Mouse (Mus musculus): ENCODE data around the gene Dffb.
"Not testable (repeated sequence)": the region's sequence is repeated elsewhere in the genome, so short reads cannot be mapped to it uniquely, and the experiment has no call there.

The Dffb gene

DNA sequence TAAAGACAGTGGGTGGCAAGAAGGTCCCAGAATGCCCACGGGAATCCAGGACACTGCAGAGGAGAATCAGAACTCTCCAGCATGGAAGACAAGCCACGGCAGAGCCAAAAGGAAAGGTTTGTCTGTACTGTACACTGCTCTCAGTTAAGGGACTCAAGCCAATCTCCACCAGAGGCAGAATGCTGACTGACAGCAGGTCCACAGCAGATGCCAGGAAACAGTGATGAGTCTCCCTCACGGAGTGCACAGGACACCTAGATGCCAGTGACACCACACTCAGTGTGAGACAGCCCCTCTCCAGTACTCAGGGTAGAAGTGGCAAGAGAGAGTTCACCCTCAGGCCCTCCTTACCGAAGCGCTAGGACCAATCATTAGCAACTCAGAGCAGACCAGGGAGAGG lies 8.3 kb downstream of the Dffb start:
- DNase-seq (ENCODE audit: low spot score), result no peak

DNA sequence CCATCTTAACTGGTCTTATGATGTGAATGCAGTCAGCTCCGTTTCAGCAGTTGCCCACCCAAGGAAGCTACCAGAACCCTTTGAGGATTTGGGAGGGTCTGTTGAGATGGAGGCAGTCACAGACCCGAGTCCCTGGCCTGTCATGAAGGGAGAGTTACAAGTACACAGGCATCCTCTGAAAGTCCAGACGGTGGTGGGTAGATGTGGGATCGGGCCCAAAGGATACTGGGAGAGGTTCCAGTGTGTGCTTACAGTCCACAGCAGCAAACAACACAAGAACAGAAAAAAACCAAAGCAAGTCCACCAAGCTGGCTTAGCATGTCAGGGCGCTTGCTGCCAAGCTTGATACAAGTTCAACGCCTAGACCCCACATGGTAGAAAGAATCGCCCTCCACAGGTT lies 12.3 kb downstream of the Dffb start:
- peak; percentile 62 for DNase-seq (ENCODE audit: low spot score)

DNA sequence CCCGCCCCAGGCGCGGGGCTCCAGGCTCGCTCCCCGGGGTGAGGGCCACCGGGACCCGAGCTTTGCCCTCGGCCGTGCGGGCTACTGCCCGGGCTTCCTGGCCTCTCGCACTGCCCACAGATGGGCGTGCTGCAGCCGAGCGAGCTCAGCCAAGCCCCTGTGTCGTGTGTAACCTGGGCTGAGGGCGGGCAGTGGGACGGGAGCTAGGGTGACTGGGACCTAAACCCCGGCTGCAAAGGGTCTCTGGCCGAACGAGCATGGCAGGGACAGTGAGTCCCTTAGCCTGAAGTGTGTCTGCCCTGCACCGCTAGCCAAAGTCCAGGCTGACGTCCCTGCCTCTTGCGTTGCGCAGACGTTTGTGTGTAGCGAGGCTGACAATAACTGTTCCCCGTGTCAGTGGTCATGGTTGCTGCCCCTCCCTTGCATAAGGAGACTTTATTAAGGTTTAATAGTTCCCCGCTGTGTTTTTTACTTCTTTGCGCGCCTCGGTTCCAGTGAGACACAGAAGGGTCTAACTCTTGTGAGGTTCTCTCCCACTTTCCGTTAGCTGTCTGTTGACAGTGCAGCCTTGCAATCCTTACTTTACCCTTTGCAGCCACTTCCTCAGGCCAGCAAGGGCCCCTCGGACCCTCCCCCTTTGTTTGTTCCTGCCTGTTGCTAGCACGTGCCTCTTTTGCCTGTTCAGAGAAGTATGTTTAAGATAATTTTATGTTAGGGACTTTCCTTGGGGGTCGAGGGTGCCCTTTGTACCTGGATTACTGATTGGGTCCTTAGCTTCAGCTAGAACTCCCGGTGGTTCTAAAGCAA lies 17.3 kb downstream of the Dffb start:
- no peak for DNase-seq (ENCODE audit: low spot score)

DNA sequence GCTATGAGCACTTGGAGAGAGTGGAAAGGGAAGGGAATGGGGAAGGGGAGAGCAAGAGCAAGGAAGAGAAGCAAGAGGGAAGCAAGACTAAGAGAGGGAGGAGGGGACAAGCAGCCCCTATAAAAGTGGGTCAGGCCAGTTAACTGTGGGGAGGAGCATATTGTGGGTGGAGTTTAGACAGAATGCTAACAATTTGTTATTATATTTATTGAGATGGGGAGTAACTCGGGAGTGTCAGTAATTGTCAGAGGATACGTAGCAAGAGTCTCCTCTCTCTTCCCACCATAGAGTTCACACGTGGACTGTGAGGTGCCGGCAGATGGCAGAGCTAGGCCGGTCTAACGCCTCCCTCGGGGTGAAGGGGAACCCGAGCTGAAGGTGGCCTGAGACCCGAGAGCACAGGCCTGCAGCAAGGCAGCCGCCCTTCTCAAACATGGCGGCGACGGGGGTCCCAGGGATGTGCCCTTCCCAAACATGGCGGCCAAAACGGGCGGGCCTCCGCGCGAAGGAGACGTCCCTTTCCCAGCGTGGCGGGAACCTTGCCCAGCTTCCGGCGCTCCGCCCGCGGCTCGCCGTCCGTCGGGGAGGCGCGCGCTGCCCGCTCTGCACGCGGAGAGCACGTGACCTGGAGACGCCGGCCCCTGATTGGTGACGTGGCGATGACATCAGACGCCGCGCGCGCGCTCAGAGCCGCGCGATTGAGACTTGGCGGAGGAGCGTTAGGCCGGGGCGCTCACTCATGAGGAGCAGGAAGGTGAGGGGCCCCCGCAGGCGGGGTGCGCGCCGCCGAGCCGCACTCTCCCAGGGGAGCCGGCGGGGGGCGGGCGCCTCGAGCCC lies 18.1 kb downstream of the Dffb start, which contains the start of gene A430005L14Rik:
TSS of gene A430005L14Rik (plus strand) at position 669 of the 837 bp plus-strand sequence.
- peak; percentile 98 for DNase-seq (ENCODE audit: low spot score)

DNA sequence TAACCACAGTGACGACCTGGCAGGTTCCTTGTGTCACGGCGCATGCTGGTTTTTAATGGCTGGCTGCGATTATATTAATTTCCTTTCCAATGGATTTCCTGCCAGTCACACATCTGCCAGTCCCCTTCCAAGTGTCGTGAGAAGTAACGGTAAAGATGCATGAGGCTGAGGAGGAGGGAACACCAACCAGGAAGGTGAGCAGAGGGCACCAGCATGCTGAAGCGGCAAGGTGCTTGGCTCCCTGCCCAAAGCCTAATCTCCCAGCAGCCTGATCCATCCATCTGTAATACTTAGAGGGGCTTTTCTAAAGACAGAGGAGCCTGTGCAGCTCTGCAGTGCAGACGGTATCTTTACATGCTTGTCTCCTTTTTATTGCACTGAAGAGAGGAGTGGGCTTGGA lies 19.3 kb downstream of the Dffb start:
- no peak for DNase-seq (ENCODE audit: low spot score)

DNA sequence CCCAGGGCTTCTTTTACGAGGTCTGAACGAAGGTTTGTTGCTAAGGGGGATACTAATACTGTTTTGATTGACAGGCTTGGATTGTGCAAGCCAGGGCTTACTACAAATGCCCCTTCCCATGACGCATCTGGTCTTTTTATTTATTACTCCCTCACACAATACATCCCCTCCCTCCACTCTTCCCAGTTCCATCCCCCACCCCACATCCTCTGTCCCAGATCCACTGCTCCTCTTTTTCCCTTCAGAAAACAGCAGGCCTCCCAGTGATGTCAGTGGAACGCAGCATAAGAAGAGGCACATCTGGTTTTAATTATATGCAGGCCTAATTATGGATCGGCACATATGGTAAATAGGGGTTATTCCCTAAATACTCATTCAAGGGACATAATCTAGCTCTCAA lies 23.2 kb downstream of the Dffb start:
- DNase-seq (ENCODE audit: low spot score), result no peak

DNA sequence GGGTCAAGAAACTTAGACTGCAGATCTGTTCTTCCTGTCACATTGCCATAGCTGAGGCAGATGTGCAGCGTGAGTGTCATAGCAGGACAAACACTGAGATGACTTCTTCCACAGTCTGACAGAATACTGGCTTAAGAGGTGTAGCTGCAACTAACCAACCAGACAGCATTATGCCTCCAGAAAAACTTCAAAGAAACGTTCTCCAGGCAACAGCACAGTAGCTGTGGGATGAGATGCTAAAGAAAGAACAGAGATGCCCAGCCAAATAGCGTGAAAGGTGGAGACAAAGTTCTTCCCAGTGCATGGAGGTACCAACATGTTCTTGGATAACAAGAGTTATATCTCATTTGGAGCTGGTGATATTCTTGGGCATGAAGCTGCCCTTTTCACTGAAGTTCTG lies 23.8 kb downstream of the Dffb start:
- DNase-seq (ENCODE audit: low spot score), result no peak

DNA sequence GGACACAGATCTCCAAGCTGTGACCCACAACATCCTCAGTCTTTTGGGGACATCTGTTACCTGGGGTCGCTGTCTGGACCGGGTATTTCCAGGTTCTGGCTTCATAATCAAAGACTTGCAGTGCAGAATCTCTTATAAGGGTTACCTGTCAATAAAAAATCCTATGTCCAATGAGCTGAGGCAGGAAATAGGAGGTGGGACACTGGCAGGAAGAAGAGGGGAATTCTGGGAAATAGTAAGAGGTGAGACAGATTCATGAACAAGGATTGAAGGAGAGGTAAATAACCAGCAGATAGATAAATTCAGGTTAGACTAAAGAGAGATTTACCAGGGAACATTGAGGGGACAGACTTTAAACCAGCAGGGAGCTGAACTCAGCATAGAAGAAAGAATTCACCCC lies 24.6 kb downstream of the Dffb start:
- no peak for DNase-seq (ENCODE audit: low spot score)

DNA sequence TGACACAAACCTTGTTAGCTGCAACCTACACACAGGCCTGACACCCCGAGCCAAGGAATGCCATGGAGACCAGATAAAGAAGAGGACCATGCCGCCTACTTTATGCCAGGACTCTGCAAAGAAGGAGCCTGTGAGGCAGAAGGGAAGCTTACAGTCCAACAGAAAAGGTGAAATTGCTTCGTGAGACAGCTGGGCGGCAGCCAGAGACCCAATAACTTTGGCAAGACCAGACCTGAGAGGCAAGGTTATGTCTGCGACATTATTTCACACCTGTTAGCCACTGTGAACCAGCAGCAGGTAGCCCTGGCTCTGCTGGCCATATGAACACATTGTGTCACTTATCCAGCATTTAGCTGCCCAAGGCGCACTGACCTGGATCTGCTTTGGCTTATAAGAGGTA lies 29.2 kb downstream of the Dffb start:
- no peak for DNase-seq (ENCODE audit: low spot score)

DNA sequence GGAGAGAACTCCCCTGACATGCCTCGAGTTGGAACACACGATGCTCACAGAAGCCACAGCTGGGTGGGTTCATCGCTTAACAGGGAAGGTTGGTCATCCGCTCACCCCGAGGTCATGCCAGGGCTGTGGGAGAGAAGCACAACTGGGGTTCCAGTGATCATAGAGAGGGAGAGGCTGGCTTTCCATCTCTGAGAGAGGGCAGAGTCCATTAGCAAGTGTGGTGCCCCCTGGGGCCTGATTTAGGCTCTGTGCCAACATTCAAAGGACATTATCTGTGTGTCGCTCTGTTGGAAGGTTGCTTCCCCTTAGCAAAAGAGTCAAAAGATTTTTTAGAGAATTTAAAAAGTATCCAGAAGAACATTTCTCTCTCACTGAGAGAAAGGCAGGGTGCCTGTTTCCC lies 30.7 kb downstream of the Dffb start:
- no peak for DNase-seq (ENCODE audit: low spot score)

DNA sequence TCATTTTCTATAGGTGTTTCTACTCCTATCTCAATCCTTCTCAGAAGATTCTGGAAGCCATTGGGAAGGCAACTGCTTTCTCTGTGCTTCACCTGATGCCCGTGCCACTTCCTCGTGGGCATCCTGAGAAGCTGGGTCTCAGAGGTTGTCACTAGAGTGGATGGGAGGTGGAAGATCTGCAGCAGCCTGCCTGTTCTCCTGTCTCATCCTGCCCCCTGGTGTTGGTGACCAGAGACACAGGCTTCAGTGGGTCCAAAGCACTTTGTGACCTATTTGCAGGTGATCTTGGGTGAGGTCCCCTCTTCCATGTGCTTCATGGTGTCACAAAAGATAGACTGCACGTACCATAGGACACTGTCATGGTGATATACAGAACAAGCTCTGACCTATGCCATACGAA lies 31.7 kb downstream of the Dffb start:
- peak; percentile 45 for DNase-seq (ENCODE audit: low spot score)

DNA sequence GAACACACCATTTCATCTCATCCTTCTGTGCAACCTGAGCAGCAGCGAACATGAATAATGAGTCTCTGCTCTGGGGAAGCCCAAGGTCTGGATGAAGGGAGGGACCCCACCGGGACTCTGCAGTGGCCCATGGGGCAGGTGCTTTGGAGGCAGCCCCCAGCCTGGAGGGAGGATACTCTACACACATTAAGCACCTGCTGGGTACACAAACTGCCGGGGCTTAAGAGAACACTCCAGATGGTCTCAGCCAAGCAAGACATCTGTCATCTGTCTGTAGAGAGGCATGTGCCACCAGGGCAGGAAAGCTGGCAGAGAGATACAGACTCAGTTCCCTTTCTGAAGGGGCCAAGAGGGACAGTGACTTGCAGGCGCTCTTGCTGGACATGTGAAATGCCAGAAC lies 45.0 kb downstream of the Dffb start:
- peak; percentile 67 for DNase-seq (ENCODE audit: low spot score)

DNA sequence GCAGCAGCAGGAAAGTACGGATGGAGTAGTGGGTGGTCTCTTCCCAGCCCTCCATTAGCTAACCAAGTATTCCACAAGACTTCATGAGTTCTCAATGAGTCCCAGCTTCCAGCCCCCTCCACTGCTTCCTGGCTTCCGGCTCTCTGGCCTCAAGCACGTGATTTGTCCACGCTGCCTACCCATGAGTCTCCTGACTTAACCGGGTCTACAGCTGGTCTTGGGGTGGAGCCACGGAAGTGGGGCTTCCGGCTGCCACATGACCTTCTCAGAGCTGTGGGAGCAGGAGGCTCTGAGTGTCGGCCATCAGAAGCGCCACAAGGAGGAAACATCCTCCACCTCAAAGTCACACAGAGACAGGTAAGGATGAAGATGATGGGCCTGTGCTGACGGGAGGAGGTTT lies 45.5 kb downstream of the Dffb start:
- DNase-seq (ENCODE audit: low spot score), result no peak

DNA sequence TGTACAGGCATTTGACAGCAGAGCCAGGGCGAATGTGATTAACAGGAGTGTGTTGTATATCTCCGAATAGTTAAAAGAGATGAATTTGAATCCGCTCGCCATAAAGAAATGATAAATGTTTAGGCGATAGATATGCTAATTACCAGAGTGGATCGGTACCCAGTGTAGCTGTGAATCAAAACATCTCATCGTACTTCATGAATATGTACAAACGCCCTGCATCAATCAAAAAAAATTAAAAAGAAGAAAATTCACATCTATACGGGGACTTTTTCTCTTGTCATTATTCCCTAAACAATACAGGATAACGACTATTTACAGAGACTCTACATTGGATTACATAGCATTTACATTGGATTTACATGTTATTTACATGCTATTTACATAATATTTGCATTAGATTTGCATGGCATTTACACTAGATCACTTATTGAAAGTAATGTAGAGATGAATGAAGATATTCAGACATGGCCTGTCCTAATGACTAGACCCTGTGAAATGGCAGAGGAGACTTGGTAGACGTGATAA lies 46.1 kb downstream of the Dffb start:
- no peak for DNase-seq (ENCODE audit: low spot score)

DNA sequence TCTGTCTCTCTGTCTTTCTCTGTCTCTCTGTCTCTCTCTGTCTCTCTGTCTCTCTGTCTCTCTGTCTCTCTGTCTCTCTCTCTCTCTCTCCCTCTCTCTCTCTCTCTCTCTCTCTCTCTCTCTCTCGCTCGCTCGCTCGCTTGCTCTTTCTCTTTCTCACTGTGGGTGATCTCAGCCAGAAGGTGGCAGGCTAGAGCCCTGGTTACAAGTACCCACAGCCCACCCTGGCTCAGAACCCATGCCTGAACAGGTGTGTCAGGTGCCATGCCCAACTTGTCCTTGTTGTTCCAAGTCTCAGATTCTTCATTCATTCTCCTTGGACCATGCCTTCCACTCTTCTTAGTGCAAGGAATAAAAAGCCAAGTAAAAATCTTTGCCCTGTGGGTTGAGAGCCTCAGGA lies 52.8 kb downstream of the Dffb start:
- not testable (repeated sequence) for DNase-seq (ENCODE audit: low spot score)

DNA sequence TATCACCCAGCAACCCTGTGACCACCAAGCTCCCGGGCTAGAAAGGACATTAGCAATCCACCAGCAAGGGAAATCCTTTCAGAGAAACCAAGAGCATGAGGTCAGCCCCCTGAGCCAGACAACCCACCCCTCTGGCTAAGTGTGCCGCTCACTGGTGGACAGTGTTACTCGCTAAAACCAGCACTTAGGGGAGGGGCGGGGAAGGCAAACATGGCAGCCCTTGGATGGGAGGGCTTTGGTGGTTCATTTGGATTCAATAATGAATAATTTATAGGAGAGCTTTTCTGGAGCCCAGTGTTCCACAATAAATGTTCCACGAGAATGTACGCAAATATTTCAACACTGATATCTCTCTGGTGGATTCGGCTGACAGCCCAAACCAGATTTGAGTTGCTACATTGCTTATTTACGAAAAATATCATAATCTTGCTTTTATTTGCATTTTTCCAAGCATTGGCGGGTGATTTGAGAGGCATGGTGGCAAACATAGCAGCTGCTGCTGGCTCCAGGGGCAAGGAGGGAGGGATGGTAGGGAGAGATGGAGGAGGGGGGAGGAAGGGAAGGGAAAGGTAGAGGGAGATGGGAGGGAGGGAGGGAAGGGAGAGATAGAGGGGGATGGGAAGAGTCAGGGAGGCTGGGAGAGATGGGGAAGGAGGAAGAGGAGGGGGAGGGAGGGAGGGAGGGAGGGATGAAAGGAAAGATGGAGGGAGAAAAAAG lies 54.3 kb downstream of the Dffb start:
- DNase-seq (ENCODE audit: low spot score), result no peak

DNA sequence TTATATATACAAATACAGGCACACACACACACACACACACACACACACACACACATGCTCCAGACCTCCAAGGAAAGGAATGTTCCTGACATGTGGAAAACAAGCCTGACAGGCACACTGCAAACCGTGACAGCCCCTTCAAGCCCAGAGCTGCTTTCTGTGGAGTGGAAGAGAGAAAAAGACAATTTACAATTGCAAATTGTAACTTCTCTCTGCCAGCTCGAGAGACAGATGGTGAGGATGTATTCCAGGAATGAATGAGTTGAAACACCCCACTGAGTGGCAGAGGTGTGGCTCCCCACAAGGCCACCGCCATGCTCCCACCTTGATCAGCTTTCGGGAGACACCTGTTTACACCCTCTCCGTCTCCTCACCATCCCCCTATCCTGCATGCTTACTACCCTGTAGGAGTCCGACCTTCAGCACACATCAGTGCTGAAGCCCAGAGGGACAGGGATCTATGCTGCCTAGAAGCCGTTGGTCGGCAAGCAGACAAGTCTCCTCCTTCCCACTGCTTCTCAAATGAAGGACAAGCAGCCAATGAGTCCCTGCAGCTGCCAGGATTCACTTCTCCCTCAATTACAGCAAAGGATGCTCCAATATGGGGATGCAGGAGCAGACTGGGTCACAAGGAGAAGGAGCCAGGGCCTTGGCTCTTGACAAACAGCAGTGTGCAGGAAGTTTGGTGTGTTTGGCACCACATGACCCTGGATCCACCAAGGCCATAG lies 57.0 kb downstream of the Dffb start:
- peak; percentile 15 for DNase-seq (ENCODE audit: low spot score)
